8 mouse cellular contexts compared by ENCODE assay signal in the genomic region with DNA sequence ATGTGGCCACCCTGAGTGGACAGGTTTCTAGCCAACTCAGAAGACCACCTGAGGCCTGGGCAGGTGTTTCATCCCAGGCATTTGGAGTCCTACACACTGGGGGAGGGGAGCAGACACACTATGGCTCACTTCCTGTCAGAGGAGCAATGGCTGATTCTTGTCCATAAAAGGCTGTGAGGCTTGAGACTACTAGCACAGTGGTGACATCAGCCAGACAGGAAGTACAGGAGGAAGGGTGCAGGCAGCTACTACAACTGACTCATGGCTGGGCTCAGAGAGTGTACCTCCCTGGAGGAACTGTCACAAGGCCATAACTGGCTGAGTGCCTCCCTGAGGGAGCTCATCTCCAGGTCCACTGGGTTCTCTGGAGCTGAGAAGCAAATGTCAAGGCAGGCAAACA. TPM values are rescaled to one million over a fixed set of nuclear protein-coding genes. Genes with fewer than 3 reads are reported as not detected.
DNase-seq lines count a peak whose midpoint lies in the region; ATAC-seq and TF ChIP-seq lines count a peak whose summit lies in the region.

No protein-coding gene starts in this region.

- intact Hi-C loops in heart, postnatal 36 days (cut with DNase I): loop anchor here (2.0 kb wide), 1 partner anchor 18 kb away; no protein-coding TSS in a partner anchor

- H3K4me1 ChIP-seq in ES-E14 (ENCODE audit: control insufficient read depth in 2 of 2, insufficient read depth in 2 of 2, low read length in 2 of 2, poor library complexity in 1 of 2): peaks cover 12 to 46% of the 10 kb centered on the region in 2 experiments; a peak in 3 of 4 replicates
- H3K4me1 ChIP-seq in cortical plate, adult 2 months (ENCODE audit: control insufficient read depth, insufficient read depth, low read length): peaks cover 24% of the 10 kb centered on the region
- peaks cover 48% of the 10 kb centered on the region for H3K4me1 ChIP-seq in limb, embryonic 10.5 days

- H3K4me3 ChIP-seq in layer of hippocampus, adult 2 months: no peak overlapping the region
- H3K4me3 ChIP-seq in ES-E14 (ENCODE audit: insufficient read depth in 1 of 2, low read depth in 1 of 2, low read length in 2 of 2, poor library complexity in 1 of 2, severe bottlenecking in 1 of 2): no peak overlapping the region
- no peak overlapping the region for H3K4me3 ChIP-seq in cortical plate, adult 2 months (ENCODE audit: insufficient read depth, low read length)
- 0 out of 2 replicates have a peak overlapping the region, but pooled peaks have one; percentile 1 for H3K4me3 ChIP-seq in limb, embryonic 10.5 days

- H3K36me3 ChIP-seq in ES-E14 (ENCODE audit: control insufficient read depth, insufficient read depth, low read length, poor library complexity, severe bottlenecking): peaks cover 50% of the 10 kb centered on the region; the same call in 1 of the 2 replicates
- H3K36me3 ChIP-seq in limb, embryonic 10.5 days: peaks cover 68% of the 10 kb centered on the region

- no peaks in the 10 kb centered on the region for H3K27me3 ChIP-seq in limb, embryonic 10.5 days (ENCODE audit: low read depth, poor library complexity, severe bottlenecking)

- DNase-seq in layer of hippocampus, adult 2 months (ENCODE audit: low spot score in 2 of 2): peak in 1 of 2 experiments; percentile 47
- no peak for DNase-seq in layer of hippocampus, postnatal 36 days
- DNase-seq in ES-E14 (ENCODE audit: low read depth, low spot score): no peak
- DNase-seq in heart, postnatal 36 days: peak; percentile 66 to 70
- DNase-seq in limb, embryonic 10.5 days (ENCODE audit: low spot score): no peak
- DNase-seq in retina, postnatal 1 day: no peak

- ATAC-seq in monocyte, adult 5-6 weeks (replicated peaks; ENCODE audit: insufficient number of reproducible peaks, low FRiP score, low TSS enrichment, poor library complexity, severe bottlenecking): peak; percentile 91

- H3K27ac ChIP-seq in layer of hippocampus, adult 2 months: peak overlapping the region; percentile 89
- H3K27ac ChIP-seq in ES-E14 (ENCODE audit: insufficient read depth, low read depth, low read length, poor library complexity, severe bottlenecking): peak overlapping the region; percentile 37; the same call in 1 of the 2 replicates
- H3K27ac ChIP-seq in cortical plate, adult 2 months (ENCODE audit: insufficient read depth, low read length): peak overlapping the region; percentile 16
- H3K27ac ChIP-seq in limb, embryonic 10.5 days: peak overlapping the region; percentile 92

- in situ Hi-C loops in ES-E14 (cut with MboI; ENCODE audit: low sequenced_read_pairs in 2 of 2, unreplicated experiment in 2 of 2): no loop called here

- H3K9ac ChIP-seq in ES-E14 (ENCODE audit: insufficient read depth, low read depth, low read length, poor library complexity, severe bottlenecking): no peak overlapping the region

- no peak for TF ChIP-seq CTCF in layer of hippocampus, adult 2 months (conservative IDR thresholded peaks at IDR 0.05)
- TF ChIP-seq CTCF in cortical plate, adult 2 months (IDR thresholded peaks at IDR 0.05; ENCODE audit: extremely low read depth, insufficient read depth, low read length): no peak

- H3K9me3 ChIP-seq in ES-E14 (ENCODE audit: control insufficient read depth, insufficient read depth, low read depth, low read length): no peaks in the 10 kb centered on the region
- H3K9me3 ChIP-seq in limb, embryonic 10.5 days (replicated peaks): no peaks in the 10 kb centered on the region

- no peak for TF ChIP-seq POLR2A in cortical plate, adult 2 months (IDR thresholded peaks at IDR 0.05; ENCODE audit: extremely low read depth, insufficient read depth, low read length)

TF ChIP-seq in ES-E14, 5 proteins besides CTCF, POLR2A, EP300 and RAD21:
- TF ChIP-seq MAFK (IDR thresholded peaks at IDR 0.05; ENCODE audit: insufficient read depth, low read depth, low read length): no peak
- no peak for TF ChIP-seq ZNF384 (IDR thresholded peaks at IDR 0.05; ENCODE audit: low read depth, low read length)
- TF ChIP-seq ZC3H11A (IDR thresholded peaks at IDR 0.05; ENCODE audit: borderline replicate concordance, low read depth, low read length): no peak
- no peak for TF ChIP-seq CHD2 (IDR thresholded peaks at IDR 0.05; ENCODE audit: low read depth, low read length)
- no peak for TF ChIP-seq HCFC1 (IDR thresholded peaks at IDR 0.05; ENCODE audit: borderline replicate concordance, insufficient read depth, low read length)

RNA-seq across cellular contexts. Expression of a gene that starts 41.5 kb away (rescaled TPM):
- 10 to 100 TPM; 88.3 to 96.3 TPM for total RNA-seq in layer of hippocampus, adult 2 months (2021)
- total RNA-seq in layer of hippocampus, postnatal 36 days (2021): 100 to 1,000 TPM in 1 of 2 experiments, 10 to 100 TPM in 1; 92.4 to 103 TPM
- total RNA-seq in ES-E14 (2012; rRNA removed): 146 and 152 TPM in 2 replicates
- polyA plus RNA-seq in cortical plate, adult 2 months (2012; rRNA removed): 32.6 and 34.2 TPM in 2 replicates
- 100 to 1,000 TPM; 105 to 110 TPM for total RNA-seq in heart, postnatal 36 days (2021)
- polyA plus RNA-seq in limb, embryonic 10.5 days (2016; fragmentation: Nextera tagmentation; extraction: Ambion mirVana): 30.6 and 39.2 TPM in 2 replicates
- 908 to 1,221 TPM (median 925 TPM) in 3 replicates for total RNA-seq in monocyte, adult 5-6 weeks (2017)

RNA-seq across cellular contexts. Expression of a gene that starts 43.7 kb away (rescaled TPM):
- 1 to 10 TPM; 5.7 to 7.4 TPM for total RNA-seq in layer of hippocampus, adult 2 months (2021)
- total RNA-seq in layer of hippocampus, postnatal 36 days (2021): 1 to 10 TPM; 4.0 to 6.7 TPM
- 1.8 and 3.1 TPM in 2 replicates for total RNA-seq in ES-E14 (2012; rRNA removed)
- polyA plus RNA-seq in cortical plate, adult 2 months (2012; rRNA removed): 4.8 and 6.2 TPM in 2 replicates
- total RNA-seq in heart, postnatal 36 days (2021): not detected
- polyA plus RNA-seq in limb, embryonic 10.5 days (2016; fragmentation: Nextera tagmentation; extraction: Ambion mirVana): 0.20 TPM in 1 of 2 replicates, not detected in the other
- 2.9 to 6.6 TPM (median 4.8 TPM) in 3 replicates for total RNA-seq in monocyte, adult 5-6 weeks (2017)

Comparison
In these comparisons a context has a peak if more than half of its experiments do, and no peak if none do; other contexts are left out.
1. DNase-seq: peak in heart, postnatal 36 days (2 of 2); none in layer of hippocampus, postnatal 36 days (0 of 2), ES-E14 (single experiment), limb, embryonic 10.5 days (single experiment) and retina, postnatal 1 day (single experiment).
2. H3K27ac ChIP-seq: peak in every context shown above with its lines; median percentile 92 in limb, embryonic 10.5 days; 89 in layer of hippocampus, adult 2 months; 37 in ES-E14; 16 in cortical plate, adult 2 months.